Mouse (Mus musculus): ENCODE results near the gene Rtn4rl1. TPM values are rescaled to one million over a fixed set of nuclear protein-coding genes. Genes with fewer than 3 reads are reported as not detected.

Gene Rtn4rl1
- polyA plus RNA-seq, 1 experiment from 2014 or later, result 3.6 TPM

DNA sequence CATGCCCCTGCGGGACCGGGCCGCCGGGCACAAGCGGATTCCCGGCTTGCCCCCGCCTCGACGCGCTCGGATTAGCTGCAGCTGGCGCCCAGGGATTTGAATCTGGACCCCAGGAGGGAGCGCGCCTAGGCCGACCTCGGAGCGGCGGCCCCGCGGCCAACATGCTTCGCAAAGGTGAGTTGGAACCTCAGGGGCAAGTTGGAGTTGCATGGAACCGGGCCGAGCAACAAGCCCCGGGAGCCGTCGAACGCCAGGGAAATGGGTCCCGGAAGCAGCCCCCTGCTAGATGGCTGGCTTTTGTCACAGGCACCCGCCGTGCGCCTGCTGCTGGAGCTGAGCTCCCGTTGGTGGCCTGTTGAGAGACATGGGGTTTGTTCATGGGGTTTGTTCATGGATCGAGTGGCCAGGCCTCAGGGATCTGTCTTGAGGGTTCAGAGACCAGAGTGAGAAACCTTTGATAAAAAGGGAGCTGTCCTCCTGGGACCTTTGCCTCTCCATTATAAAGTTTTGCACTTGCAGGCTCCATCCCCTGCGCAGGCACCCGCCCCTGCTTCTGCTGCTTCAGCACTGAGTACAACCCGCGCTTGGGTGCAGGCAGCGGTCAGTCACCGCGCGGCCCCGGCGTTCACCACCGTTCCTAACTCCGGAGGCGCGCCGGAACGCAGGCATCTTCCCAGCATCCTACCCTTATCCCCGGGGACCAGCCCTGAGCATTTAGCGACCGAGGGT lies 702 bp downstream of the Rtn4rl1 start:
- H3K4me2 ChIP-seq, result peak overlapping the region; percentile 89
- no peak for ATAC-seq (replicated peaks; ENCODE audit: low FRiP score)
- H3K27me3 ChIP-seq, result peaks cover 74% of the 10 kb centered on the region
- no peaks in the 10 kb centered on the region for H3K9me3 ChIP-seq (replicated peaks)
- H3K27ac ChIP-seq, result no peak overlapping the region
- under 1% methylated on average over 52 of the region's 52 CpGs for WGBS
- peak overlapping the region; percentile 42 for H3K9ac ChIP-seq
- peak overlapping the region; percentile 60 for H3K4me3 ChIP-seq (replicated peaks)
- peaks cover 55% of the 10 kb centered on the region for H3K4me1 ChIP-seq
- H3K36me3 ChIP-seq, result no peaks in the 10 kb centered on the region

DNA sequence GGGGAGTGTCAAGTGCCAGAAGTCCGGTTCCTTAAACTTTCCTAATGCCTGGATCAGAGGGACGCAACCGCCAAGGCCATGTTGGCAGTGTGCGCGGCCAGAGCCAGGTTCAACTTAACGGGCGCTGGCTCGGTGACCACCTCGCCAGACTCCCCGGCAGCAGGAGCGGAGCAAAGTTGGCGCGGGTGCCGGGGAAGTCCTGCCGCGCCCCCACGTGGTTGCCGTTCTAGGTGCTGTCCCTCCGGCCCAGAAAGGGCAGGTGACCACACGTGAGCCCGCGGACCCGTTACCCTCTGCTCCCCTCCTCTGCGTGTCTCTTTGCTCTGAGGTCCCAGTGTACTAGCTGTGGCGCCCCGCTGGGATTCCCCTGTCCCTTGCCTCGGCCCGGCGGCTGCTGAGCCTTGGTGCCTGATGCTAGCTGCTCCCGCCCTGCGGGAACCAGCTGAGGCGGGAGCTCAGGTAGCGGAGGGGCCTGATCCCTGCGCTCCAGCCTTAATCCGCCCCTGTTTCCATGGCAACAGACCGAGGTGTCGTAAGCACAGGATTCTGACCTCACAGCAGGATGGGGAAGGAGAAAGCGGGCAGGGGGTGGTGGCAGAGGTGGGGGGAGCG lies 1.4 kb downstream of the Rtn4rl1 start:
- H3K4me1 ChIP-seq, result peaks cover 49% of the 10 kb centered on the region
- peak; percentile 40 for ATAC-seq (replicated peaks; ENCODE audit: low FRiP score)
- no peaks in the 10 kb centered on the region for H3K9me3 ChIP-seq (replicated peaks)
- peak overlapping the region; percentile 89 for H3K4me2 ChIP-seq
- H3K27ac ChIP-seq, result no peak overlapping the region
- H3K36me3 ChIP-seq, result no peaks in the 10 kb centered on the region
- WGBS, result 0% methylated on average over 39 of the region's 39 CpGs
- H3K4me3 ChIP-seq (replicated peaks), result peak overlapping the region; percentile 60
- H3K9ac ChIP-seq, result peak overlapping the region; percentile 42
- peaks cover 74% of the 10 kb centered on the region for H3K27me3 ChIP-seq

DNA sequence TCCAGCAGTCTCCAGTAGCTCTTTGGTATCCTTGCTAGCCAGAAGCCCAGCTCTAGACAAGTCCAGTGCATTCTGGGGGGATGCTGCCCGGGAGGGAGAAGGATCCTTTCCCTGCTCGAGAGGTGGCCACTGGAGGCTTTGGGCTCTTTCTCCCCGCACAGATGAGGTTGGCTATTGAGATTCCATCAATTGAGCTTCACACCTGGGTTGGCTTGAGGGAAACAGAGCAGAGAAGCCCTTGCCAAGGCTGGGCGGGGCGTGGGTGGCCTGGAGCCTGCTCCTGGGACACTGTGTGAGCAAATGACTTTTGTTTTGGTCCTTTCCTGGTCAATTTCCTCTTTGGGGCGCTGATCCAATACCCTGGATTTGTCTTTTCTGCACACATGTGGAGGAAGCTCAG lies 2.5 kb downstream of the Rtn4rl1 start:
- 48% methylated on average over 6 of the region's 6 CpGs for WGBS
- Histone ChIP-seq H3K4me1 (peaks cover 48% of the 10 kb centered on the region), H3K9me3 (replicated peaks) (no peaks in the 10 kb centered on the region), H3K9ac (no peak overlapping the region), H3K4me3 (replicated peaks) (no peak overlapping the region), H3K4me2 (no peak overlapping the region), H3K27ac (no peak overlapping the region), H3K27me3 (peaks cover 81% of the 10 kb centered on the region), H3K36me3 (no peaks in the 10 kb centered on the region)
- ATAC-seq (replicated peaks; ENCODE audit: low FRiP score), result no peak

- no peak overlapping the region for H3K4me3 ChIP-seq (replicated peaks)
- no peaks in the 10 kb centered on the region for H3K36me3 ChIP-seq
- no peaks in the 10 kb centered on the region for H3K9me3 ChIP-seq (replicated peaks)
- WGBS, result 47% methylated on average over 7 of the region's 7 CpGs
- peaks cover 48% of the 10 kb centered on the region for H3K4me1 ChIP-seq
- no peak overlapping the region for H3K9ac ChIP-seq
- peaks cover 65% of the 10 kb centered on the region for H3K27me3 ChIP-seq
- no peak overlapping the region for H3K4me2 ChIP-seq
- no peak overlapping the region for H3K27ac ChIP-seq
- no peak for ATAC-seq (replicated peaks; ENCODE audit: low FRiP score)
These were observed 4.4 kb downstream of the Rtn4rl1 start for GRCm38 (mm10) chr11:75197956-75198355.

- no peaks in the 10 kb centered on the region for H3K36me3 ChIP-seq
- H3K4me3 ChIP-seq (replicated peaks), result no peak overlapping the region
- peaks cover 39% of the 10 kb centered on the region for H3K4me1 ChIP-seq
- ATAC-seq (replicated peaks; ENCODE audit: low FRiP score), result no peak
- no peaks in the 10 kb centered on the region for H3K9me3 ChIP-seq (replicated peaks)
- 63% methylated on average over 4 of the region's 4 CpGs for WGBS
- peaks cover 56% of the 10 kb centered on the region for H3K27me3 ChIP-seq
- H3K27ac ChIP-seq, result no peak overlapping the region
- no peak overlapping the region for H3K9ac ChIP-seq
- H3K4me2 ChIP-seq, result no peak overlapping the region
These were observed 5.2 kb downstream of the Rtn4rl1 start for GRCm38 (mm10) chr11:75198792-75199191.

GRCm38 (mm10) chr11:75199951-75200350 lies 6.4 kb downstream of the Rtn4rl1 start:
- WGBS, result 78% methylated on average over 5 of the region's 5 CpGs
- no peak for ATAC-seq (replicated peaks; ENCODE audit: low FRiP score)
- Histone ChIP-seq H3K4me1 (peaks cover 34% of the 10 kb centered on the region), H3K27ac (no peak overlapping the region), H3K4me2 (no peak overlapping the region), H3K4me3 (replicated peaks) (no peak overlapping the region), H3K9me3 (replicated peaks) (no peaks in the 10 kb centered on the region), H3K9ac (no peak overlapping the region), H3K27me3 (peaks cover 45% of the 10 kb centered on the region), H3K36me3 (no peaks in the 10 kb centered on the region)

DNA sequence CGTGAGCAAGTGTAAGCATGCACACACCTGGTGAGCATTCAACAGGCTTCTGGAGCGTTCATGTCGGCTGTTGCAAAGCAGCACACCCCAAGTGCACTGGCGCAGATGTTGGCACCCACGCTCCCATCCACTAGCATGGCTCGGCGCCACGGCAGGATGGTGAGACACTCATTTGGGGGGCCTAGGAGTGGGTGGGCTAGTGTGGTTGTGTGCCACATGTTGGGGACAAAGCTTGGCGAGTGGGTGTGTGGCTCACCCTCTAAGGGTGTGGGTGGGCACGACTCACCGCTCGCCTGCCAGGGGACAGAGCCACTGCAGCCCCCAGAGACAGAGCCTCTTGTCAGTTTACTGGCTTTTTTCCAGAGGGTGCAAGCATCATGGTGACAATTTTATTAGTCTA lies 7.4 kb downstream of the Rtn4rl1 start:
- Histone ChIP-seq H3K9ac (no peak overlapping the region), H3K27ac (no peak overlapping the region), H3K4me2 (no peak overlapping the region), H3K4me3 (replicated peaks) (no peak overlapping the region), H3K27me3 (peaks cover 35% of the 10 kb centered on the region), H3K9me3 (replicated peaks) (no peaks in the 10 kb centered on the region), H3K4me1 (peaks cover 25% of the 10 kb centered on the region), H3K36me3 (no peaks in the 10 kb centered on the region)
- 88% methylated on average over 12 of the region's 12 CpGs for WGBS
- no peak for ATAC-seq (replicated peaks; ENCODE audit: low FRiP score)

DNA sequence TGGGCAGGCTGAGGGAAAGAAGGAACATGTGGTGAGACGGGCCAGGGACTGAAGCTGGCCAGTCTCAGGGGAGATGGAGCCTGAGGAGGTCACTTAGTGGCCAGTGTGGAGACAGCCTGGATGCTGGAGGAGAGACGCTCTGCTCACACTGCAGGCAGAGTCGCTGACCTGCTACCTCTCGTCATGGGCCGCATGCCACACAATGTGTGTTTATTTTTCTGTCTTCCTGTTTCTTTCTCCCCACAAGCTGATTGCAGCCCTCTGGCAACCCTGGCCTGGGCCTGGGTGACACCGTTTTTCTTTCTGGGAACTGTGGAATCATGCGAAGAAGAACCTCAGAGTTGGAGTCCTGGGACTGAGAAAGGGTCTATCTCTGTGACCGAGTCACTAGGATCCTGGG lies 8.1 kb downstream of the Rtn4rl1 start:
- WGBS, result 36% methylated on average over 8 of the region's 8 CpGs
- H3K4me3 ChIP-seq (replicated peaks), result no peak overlapping the region
- H3K9me3 ChIP-seq (replicated peaks), result no peaks in the 10 kb centered on the region
- peaks cover 18% of the 10 kb centered on the region for H3K4me1 ChIP-seq
- no peaks in the 10 kb centered on the region for H3K36me3 ChIP-seq
- no peak overlapping the region for H3K27ac ChIP-seq
- ATAC-seq (replicated peaks; ENCODE audit: low FRiP score), result no peak
- H3K9ac ChIP-seq, result no peak overlapping the region
- peaks cover 27% of the 10 kb centered on the region for H3K27me3 ChIP-seq
- no peak overlapping the region for H3K4me2 ChIP-seq

DNA sequence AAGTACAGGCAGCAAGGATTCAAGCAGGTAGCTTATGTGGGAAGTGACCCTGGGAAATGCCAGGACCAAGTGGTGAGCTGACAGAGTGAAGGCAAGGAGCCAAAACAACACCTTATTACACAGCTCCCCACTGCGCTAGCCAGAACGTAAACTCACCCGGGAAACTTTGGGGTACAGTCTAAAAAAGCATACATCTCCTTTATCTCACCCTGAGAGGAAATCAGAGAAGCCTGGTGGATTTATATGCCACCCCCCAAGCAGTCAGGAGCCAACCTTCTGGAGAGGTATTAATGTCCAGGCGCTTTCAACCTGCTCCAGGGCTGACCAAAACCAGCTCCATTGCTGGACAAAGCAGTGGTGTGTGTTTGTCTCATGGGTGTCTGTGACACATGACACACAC lies 10.3 kb downstream of the Rtn4rl1 start:
- no peak overlapping the region for H3K4me2 ChIP-seq
- 79% methylated on average over 4 of the region's 4 CpGs for WGBS
- H3K4me1 ChIP-seq, result peaks cover 18% of the 10 kb centered on the region
- no peak overlapping the region for H3K4me3 ChIP-seq (replicated peaks)
- no peaks in the 10 kb centered on the region for H3K9me3 ChIP-seq (replicated peaks)
- H3K27ac ChIP-seq, result no peak overlapping the region
- ATAC-seq (replicated peaks; ENCODE audit: low FRiP score), result no peak
- no peaks in the 10 kb centered on the region for H3K36me3 ChIP-seq
- no peak overlapping the region for H3K9ac ChIP-seq
- H3K27me3 ChIP-seq, result peaks cover 8% of the 10 kb centered on the region; the same call in 1 of the 2 replicates

GRCm38 (mm10) chr11:75204472-75204871 lies 10.9 kb downstream of the Rtn4rl1 start:
- no peak overlapping the region for H3K9ac ChIP-seq
- H3K4me2 ChIP-seq, result no peak overlapping the region
- ATAC-seq (replicated peaks; ENCODE audit: low FRiP score), result no peak
- peaks cover 18% of the 10 kb centered on the region for H3K4me1 ChIP-seq
- no peak overlapping the region for H3K27ac ChIP-seq
- H3K4me3 ChIP-seq (replicated peaks), result no peak overlapping the region
- H3K9me3 ChIP-seq (replicated peaks), result no peaks in the 10 kb centered on the region
- 0 out of 2 replicates have a peak, but pooled peaks cover 7% of the 10 kb centered on the region for H3K27me3 ChIP-seq
- 40% methylated on average over 9 of the region's 9 CpGs for WGBS
- H3K36me3 ChIP-seq, result no peaks in the 10 kb centered on the region

- Histone ChIP-seq H3K9me3 (replicated peaks) (no peaks in the 10 kb centered on the region), H3K36me3 (no peaks in the 10 kb centered on the region), H3K4me3 (replicated peaks) (no peak overlapping the region), H3K4me2 (no peak overlapping the region), H3K27me3 (no peaks in the 10 kb centered on the region), H3K9ac (no peak overlapping the region), H3K4me1 (peaks cover 19% of the 10 kb centered on the region), H3K27ac (no peak overlapping the region)
- no peak for ATAC-seq (replicated peaks; ENCODE audit: low FRiP score)
- WGBS, result 75% methylated on average over 4 of the region's 4 CpGs
These were observed 12.8 kb downstream of the Rtn4rl1 start for GRCm38 (mm10) chr11:75206347-75206746.

- peaks cover 38% of the 10 kb centered on the region for H3K4me1 ChIP-seq
- WGBS, result 63% methylated on average over 4 of the region's 4 CpGs
- no peak overlapping the region for H3K4me2 ChIP-seq
- no peak overlapping the region for H3K4me3 ChIP-seq (replicated peaks)
- no peak overlapping the region for H3K27ac ChIP-seq
- no peak for ATAC-seq (replicated peaks; ENCODE audit: low FRiP score)
- H3K9ac ChIP-seq, result no peak overlapping the region
- no peaks in the 10 kb centered on the region for H3K36me3 ChIP-seq
- H3K27me3 ChIP-seq, result no peaks in the 10 kb centered on the region
- no peaks in the 10 kb centered on the region for H3K9me3 ChIP-seq (replicated peaks)
These were observed 15.8 kb downstream of the Rtn4rl1 start for GRCm38 (mm10) chr11:75209363-75209762.

Measured in kidney, embryonic 15.5 days (tissue).